Mouse (Mus musculus): ENCODE results near the gene Slc16a11. TPM values are rescaled to one million over a fixed set of nuclear protein-coding genes. Genes with fewer than 3 reads are reported as not detected.

The Slc16a11 gene
- total RNA-seq, 2 experiments from 2014 or later = 27.2 to 36.8 TPM

DNA sequence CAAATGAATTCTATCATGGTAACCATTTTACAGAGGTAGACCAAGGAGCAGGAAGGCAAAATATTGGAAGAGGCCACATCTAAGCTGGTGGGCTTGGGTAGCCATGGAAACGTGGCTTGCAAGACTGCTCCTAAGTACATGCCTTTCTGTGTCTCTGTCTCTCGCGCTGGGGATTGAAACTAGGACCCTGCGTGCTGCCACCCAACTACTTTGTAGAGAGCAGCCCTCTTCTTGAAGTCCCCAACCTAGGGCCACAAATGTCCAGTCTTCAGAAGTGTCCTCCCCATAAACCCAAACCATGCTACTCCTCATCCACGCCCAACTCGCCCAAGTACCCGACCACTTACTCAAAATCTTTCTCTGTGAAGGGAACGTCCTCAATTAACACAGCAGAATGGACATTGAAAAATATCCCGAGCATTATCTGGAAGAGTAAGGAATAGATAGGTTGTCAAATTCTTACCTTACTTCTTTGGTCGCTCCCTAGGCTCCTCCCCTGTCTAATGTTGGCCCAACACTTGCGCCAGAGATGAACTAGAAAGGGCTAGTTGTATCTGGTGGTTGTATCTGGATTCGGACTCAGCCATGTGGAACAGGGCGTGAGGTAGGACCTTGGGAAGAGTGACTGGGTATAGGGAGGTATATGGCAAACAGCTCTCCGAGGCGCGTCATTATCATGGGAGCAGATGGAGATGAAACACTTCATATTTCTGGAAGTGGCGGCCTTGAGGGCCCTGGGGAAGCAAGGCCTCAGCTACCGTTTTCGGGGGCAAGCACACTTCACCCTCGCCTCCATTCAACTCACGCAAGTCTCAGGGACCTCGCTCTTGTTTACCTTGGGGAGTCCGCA lies 26.3 kb downstream of the Slc16a11 start:
- no peak for DNase-seq (ENCODE audit: low spot score in 2 of 2)
- intact Hi-C loops (cut with DNase I) = no loop called here

DNA sequence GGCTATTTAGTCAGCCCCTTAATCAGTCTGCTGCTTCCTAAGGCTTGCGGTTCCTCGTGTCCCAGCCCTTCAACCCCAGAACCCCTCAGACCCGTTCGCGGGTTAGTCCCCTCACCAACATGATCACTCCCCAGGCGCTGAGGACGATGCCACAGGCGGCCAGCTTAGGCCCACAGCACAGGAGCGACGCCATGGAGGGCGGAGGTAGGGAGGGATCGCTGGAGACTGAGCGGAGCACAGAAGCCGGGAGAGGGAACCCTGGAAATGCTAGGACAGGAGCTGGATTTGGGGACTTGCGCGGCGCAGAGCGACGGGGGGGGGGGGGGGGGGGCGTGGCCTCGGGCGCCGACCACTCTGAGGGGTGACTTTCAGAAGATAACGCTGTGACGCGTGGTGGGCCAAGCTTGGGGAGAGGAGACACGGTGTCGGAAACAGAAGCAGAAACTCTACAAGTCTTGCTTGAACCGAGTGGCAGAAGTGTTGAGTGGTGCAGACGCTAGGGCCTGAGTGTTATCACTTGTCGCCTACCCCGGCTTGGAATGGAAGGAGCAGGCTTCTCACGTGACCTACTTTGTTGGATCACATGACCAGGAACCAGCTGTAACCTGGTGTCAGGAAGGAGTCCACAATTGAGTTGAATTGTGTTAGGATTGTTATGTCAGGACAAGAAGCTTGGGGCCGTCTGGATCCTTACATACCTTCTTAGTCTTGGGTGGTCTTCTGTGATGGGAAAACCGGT lies 27.2 kb downstream of the Slc16a11 start, which contains the start of the genes Gm21988 and Rnasek:
Gene Gm21988, minus strand, starts transcription at position 290 of the 739 bp plus-strand sequence.
Gene Rnasek, minus strand, starts transcription at position 302 of the 739 bp plus-strand sequence.
- peak; percentile 81 to 89 for DNase-seq (ENCODE audit: low spot score in 2 of 2)
- intact Hi-C loops (cut with DNase I) = no loop called here

DNA sequence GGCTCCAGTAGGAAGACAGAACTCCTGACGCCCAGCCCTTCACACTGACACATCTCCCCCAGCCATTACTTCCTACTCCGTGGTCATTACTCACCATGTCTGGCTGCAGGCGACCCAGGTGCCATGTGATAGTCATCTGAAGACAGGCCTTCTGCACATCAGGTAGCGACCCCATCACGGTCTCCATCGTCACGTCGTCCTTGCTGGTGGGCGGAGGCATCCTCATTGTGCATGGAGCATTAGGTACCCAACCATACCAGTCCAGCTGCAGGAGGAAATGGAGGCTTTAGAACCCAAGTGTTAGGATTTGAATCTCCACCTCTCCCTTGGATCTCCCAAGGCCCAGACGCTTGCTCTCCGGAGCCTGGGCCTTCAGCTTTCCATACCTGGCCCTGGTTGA lies 30.0 kb downstream of the Slc16a11 start:
- DNase-seq (ENCODE audit: low spot score in 2 of 2) = no peak
- intact Hi-C loops (cut with DNase I) = no loop called here

DNA sequence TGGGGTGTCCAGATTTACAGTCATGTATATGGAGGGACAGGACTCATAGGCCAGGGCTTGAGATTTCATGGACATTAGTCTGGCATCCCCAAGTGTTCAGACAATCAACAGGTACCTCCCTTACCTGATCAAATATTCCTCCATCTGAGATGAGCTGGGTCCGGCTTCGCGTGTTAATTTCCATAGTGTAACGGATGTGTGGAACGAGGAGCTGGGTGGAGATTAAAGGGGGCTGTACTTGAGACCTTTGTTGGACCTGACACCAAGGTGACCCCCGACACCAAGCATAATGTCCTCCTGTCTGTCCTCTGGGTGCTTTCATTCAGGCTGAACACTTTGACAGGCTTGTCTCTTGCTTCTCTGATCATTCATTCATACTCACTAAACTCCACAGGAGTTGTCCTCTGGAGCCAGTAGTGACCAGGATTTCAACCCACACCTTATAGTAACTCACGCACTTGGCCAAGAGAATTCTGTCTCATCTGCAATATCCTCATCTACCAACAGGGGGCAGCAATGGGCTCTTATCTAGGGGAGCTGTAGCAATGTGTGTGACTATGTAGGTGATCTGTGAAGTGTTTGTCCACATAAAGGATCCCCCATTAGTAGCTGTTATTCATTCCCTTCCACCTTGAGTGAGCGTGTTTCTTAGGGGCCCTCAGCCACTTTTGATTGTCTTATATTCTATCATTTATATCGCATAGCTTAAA lies 34.7 kb downstream of the Slc16a11 start:
- intact Hi-C loops (cut with DNase I) = no loop called here
- peak in 1 of 2 experiments; percentile 67 for DNase-seq (ENCODE audit: low spot score in 2 of 2)

DNA sequence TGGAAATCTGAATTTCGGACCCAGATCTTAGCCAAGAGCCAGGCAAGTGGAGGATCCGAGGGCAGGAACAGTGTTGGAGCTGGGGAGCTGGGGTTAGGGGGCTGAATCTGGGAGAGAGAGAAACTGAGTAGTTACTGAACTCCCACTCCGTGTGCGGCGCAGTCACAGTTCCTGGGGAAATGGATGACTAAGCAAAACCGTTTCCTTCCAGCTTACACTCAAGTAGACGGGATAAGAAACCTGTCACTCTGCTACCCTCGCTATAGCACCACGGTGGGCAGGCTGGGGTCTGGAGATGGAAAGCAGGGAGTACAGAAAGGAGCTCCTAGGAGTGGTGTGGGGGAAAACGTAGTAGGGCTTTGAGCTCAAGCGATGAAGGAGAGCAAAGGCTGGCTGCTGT lies 37.6 kb downstream of the Slc16a11 start:
- intact Hi-C loops (cut with DNase I) = no loop called here
- DNase-seq (ENCODE audit: low spot score in 2 of 2) = no peak

DNA sequence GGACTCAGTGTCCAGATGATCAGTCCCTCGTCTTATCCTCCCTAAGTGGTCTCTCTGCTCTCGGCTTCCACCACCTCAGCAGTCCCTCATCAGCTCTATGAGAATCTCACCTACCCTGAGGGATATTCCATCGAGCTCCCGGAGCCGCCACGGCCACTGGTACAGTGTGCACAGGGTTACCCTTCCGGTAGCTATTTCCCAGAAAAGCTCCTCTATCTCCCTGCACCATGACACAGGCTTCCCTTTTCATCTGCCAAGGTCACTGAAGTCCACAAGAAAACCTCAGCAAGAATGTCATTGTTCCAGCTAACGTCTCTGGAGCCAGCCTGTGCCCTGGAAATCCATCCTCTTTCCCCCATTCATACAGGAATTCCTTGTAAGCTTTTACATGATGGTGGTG lies 39.3 kb downstream of the Slc16a11 start:
- intact Hi-C loops (cut with DNase I) = no loop called here
- DNase-seq (ENCODE audit: low spot score in 2 of 2) = no peak

DNA sequence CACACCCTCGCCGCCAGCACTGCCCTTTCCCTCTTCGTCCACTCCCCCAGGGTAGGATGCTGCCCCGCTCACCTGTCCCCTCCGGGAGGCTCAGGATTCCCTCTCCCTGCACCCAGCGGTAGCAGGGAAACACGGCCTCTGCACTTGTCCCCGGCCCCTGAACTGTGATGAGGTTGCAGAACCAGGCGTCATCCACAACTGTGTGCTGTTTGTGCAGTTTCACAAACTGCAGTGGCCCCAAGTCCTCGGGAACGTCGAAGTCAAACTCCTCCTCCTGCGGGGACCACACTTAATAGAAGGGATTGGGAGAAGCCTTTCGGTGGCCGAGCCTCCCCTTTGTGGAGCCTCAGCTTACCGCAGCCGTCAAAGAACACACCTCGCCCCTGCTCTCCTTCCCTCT lies 41.8 kb downstream of the Slc16a11 start:
- no peak for DNase-seq (ENCODE audit: low spot score in 2 of 2)
- intact Hi-C loops (cut with DNase I) = loop anchor here (2.0 kb wide), 1 partner anchor 54 kb away; no protein-coding TSS in a partner anchor

DNA sequence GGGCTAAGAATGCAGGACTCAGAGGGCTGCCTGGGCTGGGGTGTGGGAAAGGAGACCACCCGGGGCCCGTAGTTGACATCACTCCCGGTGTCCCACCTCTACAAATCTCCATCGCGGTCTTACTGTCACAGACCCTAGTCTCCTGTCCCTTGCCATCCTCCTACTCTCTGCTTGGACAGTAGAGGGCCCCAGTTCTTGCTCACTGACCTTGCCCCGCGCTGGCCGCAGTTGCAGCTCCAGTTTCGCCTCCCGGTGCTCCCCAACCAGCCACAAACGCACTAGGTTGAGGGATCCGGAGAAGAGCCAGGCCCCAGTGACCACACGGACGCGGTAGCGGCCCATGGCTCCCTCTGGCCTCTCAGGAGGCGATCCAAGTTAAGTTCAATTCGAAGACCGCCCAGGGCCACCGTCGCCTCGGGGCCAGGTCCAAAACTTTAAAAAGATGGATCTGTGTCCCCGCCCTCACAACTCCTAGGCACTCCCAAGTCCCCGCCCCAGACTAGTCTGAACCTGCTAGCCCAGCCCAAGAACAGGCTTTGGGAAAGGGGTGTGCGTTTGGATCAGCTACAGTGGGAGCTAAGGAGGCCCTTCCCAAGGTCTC lies 42.5 kb downstream of the Slc16a11 start, which contains the start of gene Alox12:
Gene Alox12, minus strand, starts transcription at position 423 of the 601 bp plus-strand sequence.
- intact Hi-C loops (cut with DNase I) = loop anchor here (2.0 kb wide), 1 partner anchor 54 kb away; no protein-coding TSS in a partner anchor
- DNase-seq (ENCODE audit: low spot score in 2 of 2) = no peak

DNA sequence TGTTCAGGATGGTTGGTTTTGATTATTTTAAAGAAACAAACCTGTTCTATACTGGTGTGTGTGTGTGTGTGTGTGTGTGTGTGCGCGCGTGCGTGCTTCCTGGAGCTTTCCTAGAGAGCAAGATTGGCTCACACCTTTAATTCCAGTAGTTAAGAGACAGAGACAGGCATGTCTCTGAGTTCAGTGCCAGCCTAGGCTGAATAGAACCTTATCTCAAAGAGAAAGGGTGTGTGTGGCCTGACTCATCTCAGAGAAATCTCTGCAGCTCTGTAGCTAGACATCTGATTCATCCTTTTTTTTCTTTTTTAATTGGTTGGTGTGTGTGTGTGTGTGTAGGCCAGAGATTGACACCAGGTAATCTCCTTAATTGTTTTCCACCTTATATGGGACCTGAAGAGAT lies 46.5 kb downstream of the Slc16a11 start:
- no peak for DNase-seq (ENCODE audit: low spot score in 2 of 2)

DNA sequence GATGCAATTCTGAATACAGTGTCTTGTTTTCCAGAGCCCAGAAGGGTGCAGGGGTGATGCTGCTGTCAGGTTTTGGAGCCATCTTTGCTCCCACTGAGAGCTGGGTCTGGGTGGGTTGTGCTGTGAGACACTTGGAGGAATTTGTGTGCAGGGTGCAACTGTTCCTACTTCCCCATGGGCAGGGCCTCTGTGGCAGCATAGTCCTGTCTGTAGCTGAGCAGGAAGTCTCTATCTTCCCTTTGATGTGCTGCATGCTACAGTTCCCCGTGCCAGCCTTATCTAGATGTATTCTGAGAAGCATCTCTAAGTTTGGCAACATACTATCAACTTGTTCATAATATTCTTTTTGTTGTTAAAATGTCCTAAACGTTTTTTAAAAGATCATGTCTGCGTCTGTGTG lies 52.7 kb downstream of the Slc16a11 start:
- DNase-seq (ENCODE audit: low spot score in 2 of 2) = no peak
- intact Hi-C loops (cut with DNase I) = no loop called here

More for the DNA sequence above, 46.5 kb downstream of the Slc16a11 start:
- intact Hi-C loops (cut with DNase I) = no loop called here

DNA sequence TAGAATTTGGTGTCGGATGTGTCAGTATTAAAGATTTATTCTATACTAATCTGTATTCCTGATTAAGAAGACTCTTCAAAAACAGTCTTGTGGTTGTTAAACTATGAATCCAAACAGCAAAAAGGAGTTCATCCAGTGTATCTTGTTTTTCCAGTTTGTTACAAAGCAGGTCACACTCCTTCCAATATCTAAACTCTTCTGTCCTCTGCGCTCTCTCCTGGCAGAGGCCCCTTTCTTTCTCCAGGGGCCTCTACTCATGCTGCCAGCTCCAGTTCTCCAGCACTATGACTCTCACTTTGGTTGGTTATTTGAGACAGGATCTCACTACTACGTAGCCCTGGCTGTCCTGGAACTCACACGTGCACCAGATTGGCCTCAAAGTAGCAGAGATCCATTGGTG lies 53.3 kb downstream of the Slc16a11 start:
- intact Hi-C loops (cut with DNase I) = no loop called here
- no peak for DNase-seq (ENCODE audit: low spot score in 2 of 2)

Small RNA genes lying within 50 kb of the gene (microRNA-seq; reads per million reads assigned to microRNA genes)
- gene Mir195a (674 to 1,507 reads per million in 2 experiments), gene Mir497 (0 reads per million in 2 experiments), gene Mir497b (0 reads per million in 2 experiments)

Other genes with a start within 250 kb of the Slc16a11 start
- not detected for gene Cldn7, start 248.0 kb upstream of the Slc16a11 start, total RNA-seq (2021)
- 100 to 1,000 TPM; 115 TPM for gene Ctdnep1, start 231.6 kb upstream of the Slc16a11 start, total RNA-seq (2021)
- gene Elp5, start 230.2 kb upstream of the Slc16a11 start, total RNA-seq (2021) = 100 to 1,000 TPM; 103 to 107 TPM
- gene Gabarap, start 221.6 kb upstream of the Slc16a11 start, total RNA-seq (2021) = 100 to 1,000 TPM; 213 to 217 TPM
- gene Phf23, start 217.0 kb upstream of the Slc16a11 start, total RNA-seq (2021) = 10 to 100 TPM; 39.2 to 40.2 TPM
- 10 to 100 TPM; 27.3 to 30.0 TPM for gene Dvl2, start 212.2 kb upstream of the Slc16a11 start, total RNA-seq (2021)
- 10 to 100 TPM; 50.7 to 53.6 TPM for gene Acadvl, start 197.3 kb upstream of the Slc16a11 start, total RNA-seq (2021)
- gene Dlg4, start 195.8 kb upstream of the Slc16a11 start, total RNA-seq (2021) = 1,000 to 10,000 TPM in 1 of 2 experiments, 100 to 1,000 TPM in 1; 1,000 to 1,075 TPM
- 1 to 10 TPM; 1.9 to 2.4 TPM for gene Asgr1, start 158.7 kb upstream of the Slc16a11 start, total RNA-seq (2021)
- gene Asgr2, start 120.1 kb upstream of the Slc16a11 start, total RNA-seq (2021) = not detected
- under 1 TPM; 0.51 to 0.61 TPM for gene Mgl2, start 82.4 kb upstream of the Slc16a11 start, total RNA-seq (2021)
- 1 to 10 TPM; 3.3 to 5.3 TPM for gene Clec10a, start 56.6 kb upstream of the Slc16a11 start, total RNA-seq (2021)
- 10 to 100 TPM in 1 of 2 experiments, 1 to 10 TPM in 1; 8.3 to 10.4 TPM for gene Slc16a13, start 8.3 kb downstream of the Slc16a11 start, total RNA-seq (2021)
- 1 to 10 TPM; 5.1 to 5.3 TPM for gene Bcl6b, start 17.0 kb downstream of the Slc16a11 start, total RNA-seq (2021)
- 10 to 100 TPM; 41.3 to 54.2 TPM for gene 0610010K14Rik, start 25.2 kb downstream of the Slc16a11 start, total RNA-seq (2021)
- 1 to 10 TPM; 5.9 to 7.3 TPM for gene Gm21988, start 27.1 kb downstream of the Slc16a11 start, total RNA-seq (2021)
- 100 to 1,000 TPM; 291 TPM for gene Rnasek, start 27.1 kb downstream of the Slc16a11 start, total RNA-seq (2021)
- gene Alox12, start 42.6 kb downstream of the Slc16a11 start, total RNA-seq (2021) = under 1 TPM in 1 of 2 experiments, not detected in 1; 0.13 TPM
- under 1 TPM; 0.35 to 0.76 TPM for gene Alox12e, start 109.9 kb downstream of the Slc16a11 start, total RNA-seq (2021)
- gene Alox15, start 139.3 kb downstream of the Slc16a11 start, total RNA-seq (2021) = not detected
- gene Pelp1, start 197.3 kb downstream of the Slc16a11 start, total RNA-seq (2021) = 10 to 100 TPM; 38.7 to 39.9 TPM
- 10 to 100 TPM; 75.1 to 78.6 TPM for gene Arrb2, start 219.9 kb downstream of the Slc16a11 start, total RNA-seq (2021)
- gene Med11, start 239.2 kb downstream of the Slc16a11 start, total RNA-seq (2021) = 10 to 100 TPM; 14.4 to 15.9 TPM
- gene Zmynd15, start 246.7 kb downstream of the Slc16a11 start, total RNA-seq (2021) = under 1 TPM; 0.46 to 0.55 TPM
- 1 to 10 TPM in 1 of 2 experiments, under 1 TPM in 1; 0.66 to 1.3 TPM for gene Cxcl16, start 247.2 kb downstream of the Slc16a11 start, total RNA-seq (2021)